Mouse (Mus musculus): ENCODE data around the gene Prdm16. TPM values are rescaled to one million over a fixed set of nuclear protein-coding genes. Genes with fewer than 3 reads are reported as not detected.

Gene Prdm16
- polyA plus RNA-seq, 1 experiment = not detected

GRCm38 (mm10) chr4:154506774-154507435, 129.8 kb downstream of the Prdm16 start:
- H3K27me3 ChIP-seq (replicated peaks) = peaks cover 49% of the 10 kb centered on the region
- no peak overlapping the region for H3K4me3 ChIP-seq (replicated peaks)
- no peaks in the 10 kb centered on the region for H3K36me3 ChIP-seq (replicated peaks; ENCODE audit: low read length)
- H3K4me1 ChIP-seq = no peaks in the 10 kb centered on the region
- no peak for TF ChIP-seq GATA1 (IDR thresholded peaks at IDR 0.05; ENCODE audit: borderline replicate concordance, low read length)
- no peak for TF ChIP-seq FLI1 (IDR thresholded peaks at IDR 0.05; ENCODE audit: low read length)
- no peaks in the 10 kb centered on the region for H3K9me3 ChIP-seq

- Histone ChIP-seq H3K27me3 (replicated peaks) (peaks cover 50% of the 10 kb centered on the region), H3K4me3 (replicated peaks) (no peak overlapping the region), H3K9me3 (no peaks in the 10 kb centered on the region), H3K4me1 (no peaks in the 10 kb centered on the region), H3K36me3 (replicated peaks; ENCODE audit: low read length) (no peaks in the 10 kb centered on the region)
- TF ChIP-seq GATA1 (IDR thresholded peaks at IDR 0.05; ENCODE audit: borderline replicate concordance, low read length) (no peak), FLI1 (IDR thresholded peaks at IDR 0.05; ENCODE audit: low read length) (no peak)
Observed at GRCm38 (mm10) chr4:154505313-154505712, 131.4 kb downstream of the Prdm16 start.

GRCm38 (mm10) chr4:154503260-154503829, 133.3 kb downstream of the Prdm16 start:
- H3K4me1 ChIP-seq = no peaks in the 10 kb centered on the region
- H3K9me3 ChIP-seq = no peaks in the 10 kb centered on the region
- no peak overlapping the region for H3K4me3 ChIP-seq (replicated peaks)
- no peaks in the 10 kb centered on the region for H3K36me3 ChIP-seq (replicated peaks; ENCODE audit: low read length)
- TF ChIP-seq FLI1 (IDR thresholded peaks at IDR 0.05; ENCODE audit: low read length) = no peak
- H3K27me3 ChIP-seq (replicated peaks) = peaks cover 50% of the 10 kb centered on the region

- no peaks in the 10 kb centered on the region for H3K36me3 ChIP-seq (replicated peaks; ENCODE audit: low read length)
- no peak overlapping the region for H3K4me3 ChIP-seq (replicated peaks)
- no peak for TF ChIP-seq FLI1 (IDR thresholded peaks at IDR 0.05; ENCODE audit: low read length)
- no peak for TF ChIP-seq GATA1 (IDR thresholded peaks at IDR 0.05; ENCODE audit: borderline replicate concordance, low read length)
- H3K4me1 ChIP-seq = no peaks in the 10 kb centered on the region
- no peaks in the 10 kb centered on the region for H3K9me3 ChIP-seq
- peaks cover 49% of the 10 kb centered on the region for H3K27me3 ChIP-seq (replicated peaks)
Observed at GRCm38 (mm10) chr4:154502403-154503000, 134.2 kb downstream of the Prdm16 start.

- Histone ChIP-seq H3K4me1 (no peaks in the 10 kb centered on the region), H3K27me3 (replicated peaks) (peaks cover 46% of the 10 kb centered on the region), H3K9me3 (no peaks in the 10 kb centered on the region), H3K4me3 (replicated peaks) (no peak overlapping the region), H3K36me3 (replicated peaks; ENCODE audit: low read length) (no peaks in the 10 kb centered on the region)
- TF ChIP-seq FLI1 (IDR thresholded peaks at IDR 0.05; ENCODE audit: low read length) (no peak), GATA1 (IDR thresholded peaks at IDR 0.05; ENCODE audit: borderline replicate concordance, low read length) (no peak)
Observed at GRCm38 (mm10) chr4:154500695-154501094, 136.0 kb downstream of the Prdm16 start.

- H3K27me3 ChIP-seq (replicated peaks) = peaks cover 42% of the 10 kb centered on the region
- no peaks in the 10 kb centered on the region for H3K36me3 ChIP-seq (replicated peaks; ENCODE audit: low read length)
- no peak for TF ChIP-seq GATA1 (IDR thresholded peaks at IDR 0.05; ENCODE audit: borderline replicate concordance, low read length)
- no peak for TF ChIP-seq FLI1 (IDR thresholded peaks at IDR 0.05; ENCODE audit: low read length)
- no peak overlapping the region for H3K4me3 ChIP-seq (replicated peaks)
- no peaks in the 10 kb centered on the region for H3K4me1 ChIP-seq
- H3K9me3 ChIP-seq = no peaks in the 10 kb centered on the region
Observed at GRCm38 (mm10) chr4:154499701-154500523, 136.8 kb downstream of the Prdm16 start.

GRCm38 (mm10) chr4:154497423-154498175, 139.1 kb downstream of the Prdm16 start:
- H3K4me3 ChIP-seq (replicated peaks) = no peak overlapping the region
- H3K9me3 ChIP-seq = no peaks in the 10 kb centered on the region

GRCm38 (mm10) chr4:154496991-154497390, 139.7 kb downstream of the Prdm16 start:
- no peak for TF ChIP-seq GATA1 (IDR thresholded peaks at IDR 0.05; ENCODE audit: borderline replicate concordance, low read length)
- no peak for TF ChIP-seq FLI1 (IDR thresholded peaks at IDR 0.05; ENCODE audit: low read length)
- H3K27me3 ChIP-seq (replicated peaks) = peaks cover 35% of the 10 kb centered on the region
- no peaks in the 10 kb centered on the region for H3K4me1 ChIP-seq
- H3K36me3 ChIP-seq (replicated peaks; ENCODE audit: low read length) = no peaks in the 10 kb centered on the region
- no peaks in the 10 kb centered on the region for H3K9me3 ChIP-seq
- H3K4me3 ChIP-seq (replicated peaks) = no peak overlapping the region

More at GRCm38 (mm10) chr4:154497423-154498175, 139.1 kb downstream of the Prdm16 start:
- Histone ChIP-seq H3K4me1 (no peaks in the 10 kb centered on the region), H3K36me3 (replicated peaks; ENCODE audit: low read length) (no peaks in the 10 kb centered on the region), H3K27me3 (replicated peaks) (peaks cover 37% of the 10 kb centered on the region)
- TF ChIP-seq FLI1 (IDR thresholded peaks at IDR 0.05; ENCODE audit: low read length) (no peak), GATA1 (IDR thresholded peaks at IDR 0.05; ENCODE audit: borderline replicate concordance, low read length) (no peak)

- Histone ChIP-seq H3K27me3 (replicated peaks) (peaks cover 36% of the 10 kb centered on the region), H3K36me3 (replicated peaks; ENCODE audit: low read length) (no peaks in the 10 kb centered on the region), H3K9me3 (no peaks in the 10 kb centered on the region), H3K4me3 (replicated peaks) (no peak overlapping the region), H3K4me1 (no peaks in the 10 kb centered on the region)
- no peak for TF ChIP-seq FLI1 (IDR thresholded peaks at IDR 0.05; ENCODE audit: low read length)
- no peak for TF ChIP-seq GATA1 (IDR thresholded peaks at IDR 0.05; ENCODE audit: borderline replicate concordance, low read length)
Observed at GRCm38 (mm10) chr4:154496522-154496921, 140.2 kb downstream of the Prdm16 start.

Measured in megakaryocyte, embryonic 14.5 days (primary cell).